Comparison of ENCODE assay signal across 21 mouse cellular contexts in genomic region chr11:73203895-73204294, GRCm38 (mm10). TPM values are rescaled to one million over a fixed set of nuclear protein-coding genes. Genes with fewer than 3 reads are reported as not detected.
"Had no signal": no experiment of that assay in that cellular context is flagged by ENCODE, and none has a peak within 500 bp of the region (broad histone marks: within the 10 kb centered on the region; RNA-seq: fewer than 3 reads in every experiment).

No protein-coding gene starts in this region.

- ATAC-seq: lung, postnatal 0 days; midbrain, embryonic 13.5 days; midbrain, embryonic 15.5 days had no signal

- H3K4me1 ChIP-seq: stomach, embryonic 15.5 days had no signal

- H3K27me3 ChIP-seq: lung, embryonic 15.5 days; megakaryocyte, embryonic 14.5 days; midbrain, embryonic 13.5 days; midbrain, embryonic 15.5 days; neural tube, embryonic 12.5 days; stomach, embryonic 15.5 days had no signal

- H3K4me3 ChIP-seq: lung, embryonic 15.5 days; megakaryocyte, embryonic 14.5 days; midbrain, embryonic 13.5 days; midbrain, embryonic 15.5 days; neural tube, embryonic 12.5 days; stomach, embryonic 15.5 days had no signal

- H3K9me3 ChIP-seq: lung, embryonic 15.5 days; megakaryocyte, embryonic 14.5 days; midbrain, embryonic 13.5 days; midbrain, embryonic 15.5 days; neural tube, embryonic 12.5 days; stomach, embryonic 15.5 days had no signal

- H3K27ac ChIP-seq: lung, embryonic 15.5 days; macrophage; midbrain, embryonic 13.5 days; midbrain, embryonic 15.5 days; neural tube, embryonic 12.5 days; stomach, embryonic 15.5 days; stomach, postnatal 0 days had no signal

- H3K9ac ChIP-seq: lung, embryonic 15.5 days; midbrain, embryonic 13.5 days; midbrain, embryonic 15.5 days; neural tube, embryonic 12.5 days; stomach, embryonic 15.5 days had no signal

- H3K36me3 ChIP-seq: lung, embryonic 15.5 days; midbrain, embryonic 13.5 days; midbrain, embryonic 15.5 days; neural tube, embryonic 12.5 days; stomach, embryonic 15.5 days had no signal

- H3K4me2 ChIP-seq: lung, embryonic 15.5 days; midbrain, embryonic 11.5 days; midbrain, embryonic 13.5 days; midbrain, embryonic 15.5 days; neural tube, embryonic 12.5 days; stomach, embryonic 15.5 days had no signal

- DNase-seq: lung, postnatal 14 days; lung, postnatal 36 days; right cerebral cortex, postnatal 14 days; thymus, adult 2 months; thymus, postnatal 25 days; thymus, postnatal 4 days had no signal

RNA-seq across cellular contexts. Expression of gene Trpv1, which starts 30.2 kb away (rescaled TPM):
- total RNA-seq: megakaryocyte progenitor cell, adult 5-6 weeks; monocyte, adult 5-6 weeks; neutrophil, adult 5-6 weeks had no signal
- polyA plus RNA-seq: lung, embryonic 15.5 days; lung, postnatal 0 days; macrophage; midbrain, embryonic 11.5 days; neural tube, embryonic 14.5 days; spleen, adult 2 months; stomach, embryonic 15.5 days had no signal
